Mouse (Mus musculus) kidney, adult 18-20 months (tissue): ENCODE results near the gene Hsd17b2.
"Not testable (repeated sequence)": the region's sequence is repeated elsewhere in the genome, so short reads cannot be mapped to it uniquely, and the experiment has no call there.

ENCODE experiments used
- DNase-seq: peaks from one replicate; pipeline ENCODE4 v3.0.0; 2021

Hsd17b2 gene

DNA sequence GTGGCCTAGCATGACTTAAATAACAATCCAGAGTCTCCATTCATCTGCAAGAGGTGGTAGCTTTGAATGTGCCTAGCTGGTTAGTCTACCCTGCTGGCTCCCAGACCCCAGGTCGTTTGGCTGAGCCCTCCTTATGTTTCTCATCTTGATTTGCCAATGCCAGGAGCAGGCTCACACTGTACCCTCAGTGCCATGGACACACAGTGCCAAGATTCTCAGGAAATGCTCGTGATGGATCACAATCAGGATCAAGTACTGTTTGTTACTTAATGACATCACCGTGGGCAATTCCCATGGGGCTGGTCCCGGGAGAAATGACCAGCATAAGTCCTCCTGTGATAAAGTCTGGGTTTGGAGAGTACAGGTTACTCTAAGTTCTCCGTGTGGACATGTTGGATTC lies 14.2 kb downstream of the Hsd17b2 start:
- DNase-seq, result no peak

DNA sequence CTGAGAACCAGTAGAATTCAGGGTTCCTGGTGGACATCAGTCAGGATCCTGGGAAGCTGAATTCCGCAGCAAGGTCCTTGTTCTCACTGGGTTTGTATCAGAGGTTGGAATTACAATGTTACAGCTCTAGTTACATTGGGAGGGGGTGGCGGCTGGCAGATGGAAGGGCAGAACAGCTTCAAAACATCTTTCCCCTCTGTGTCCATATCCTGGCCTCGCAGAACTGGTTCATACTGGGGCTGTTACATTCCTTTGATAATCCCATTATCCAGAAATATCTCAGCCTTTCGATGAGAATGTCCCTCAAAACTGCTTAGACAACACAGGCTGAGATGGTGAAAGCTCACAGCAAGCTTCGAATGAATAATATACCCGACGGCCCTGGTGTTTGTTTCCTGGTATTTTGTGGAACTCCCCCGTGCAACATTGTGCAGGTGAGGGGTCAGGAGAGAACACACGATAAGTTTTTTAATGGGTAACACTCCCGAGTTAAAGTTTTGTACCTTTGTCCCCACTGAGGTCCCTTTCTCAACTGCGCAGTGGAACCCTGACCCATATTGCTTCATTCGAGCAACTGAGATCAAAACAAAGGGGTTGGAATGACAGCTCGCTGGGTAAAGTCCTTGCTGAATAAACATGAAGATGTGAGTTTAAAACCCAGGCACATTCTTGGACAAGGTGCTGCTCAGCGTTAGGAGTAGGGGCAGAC lies 16.6 kb downstream of the Hsd17b2 start:
- DNase-seq, result peak; percentile 49

DNA sequence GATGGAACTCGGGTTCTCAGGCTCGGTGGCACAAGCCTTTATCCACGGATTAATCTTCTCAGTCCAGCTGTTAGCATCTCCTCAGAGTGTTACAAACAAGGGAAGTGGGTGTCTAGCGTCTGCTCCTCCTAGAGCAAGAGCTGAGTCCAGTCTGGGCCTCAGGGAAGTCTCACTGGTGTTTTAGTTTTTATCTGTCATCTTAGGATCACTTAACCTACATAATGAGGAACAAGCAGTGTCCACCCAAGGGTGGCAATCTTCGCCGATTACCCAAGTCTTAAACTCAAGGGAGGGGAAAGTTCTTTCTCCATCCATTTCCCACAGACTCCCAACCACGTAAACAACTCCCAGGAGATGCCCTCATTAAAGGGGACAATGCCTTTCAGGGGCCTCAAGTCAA lies 24.8 kb downstream of the Hsd17b2 start:
- DNase-seq, result no peak

DNA sequence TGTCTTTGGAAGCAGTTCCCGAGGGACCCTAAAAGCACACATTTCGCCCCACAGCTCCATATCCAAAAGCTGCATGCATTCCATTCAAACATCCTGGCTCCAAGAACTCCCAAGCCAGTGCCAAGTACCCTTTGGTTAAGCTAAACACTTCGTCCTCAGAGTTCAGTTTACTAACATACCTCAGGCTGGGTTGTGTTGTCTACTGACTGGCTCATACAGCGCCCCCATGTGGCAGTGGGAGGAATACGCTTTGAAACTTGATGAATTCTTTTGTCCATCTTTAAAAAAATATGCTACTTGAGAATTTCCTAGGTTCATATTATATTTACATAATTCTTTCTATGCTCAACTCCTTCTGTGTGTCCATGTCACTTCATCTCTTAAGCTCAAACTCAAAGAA lies 25.9 kb downstream of the Hsd17b2 start:
- peak; percentile 50 for DNase-seq

DNA sequence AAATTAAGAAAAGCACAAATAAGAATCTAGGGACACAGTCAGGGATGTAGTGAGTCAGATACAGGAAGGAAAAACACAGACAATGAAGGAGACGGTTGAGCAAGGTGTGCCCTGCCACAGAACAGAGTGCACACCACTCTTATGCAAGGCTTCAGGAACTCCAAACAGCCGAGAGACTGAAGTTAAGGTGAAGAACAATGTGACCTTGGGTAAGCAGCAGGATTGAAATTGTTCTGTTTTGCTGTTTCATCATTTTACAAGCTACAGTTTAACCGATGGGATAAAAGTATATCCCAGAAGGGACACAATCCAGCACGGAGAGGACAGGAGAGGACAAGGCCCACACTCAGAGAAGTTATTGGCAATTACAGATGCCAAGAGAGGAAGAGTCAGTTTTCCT lies 26.5 kb downstream of the Hsd17b2 start:
- no peak for DNase-seq

DNA sequence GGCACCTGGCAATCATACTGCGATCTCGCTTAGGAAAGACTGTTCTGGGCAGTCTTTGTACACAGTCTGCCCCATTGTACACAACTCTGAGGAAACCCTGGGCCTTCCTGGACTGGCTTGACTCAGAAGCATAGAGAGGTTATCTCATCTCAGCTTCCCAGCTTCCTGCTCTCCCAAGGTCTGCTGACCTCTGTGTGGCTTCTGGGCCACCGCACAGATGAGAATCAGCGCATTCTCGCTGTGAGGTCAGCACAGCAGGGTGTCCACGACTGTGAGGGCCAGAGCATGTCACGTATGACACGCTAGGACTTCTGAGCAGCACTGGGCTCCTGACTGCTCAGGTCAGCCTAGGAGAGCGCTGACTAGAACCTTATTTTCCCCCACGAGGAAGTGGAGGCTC lies 29.3 kb downstream of the Hsd17b2 start:
- no peak for DNase-seq

DNA sequence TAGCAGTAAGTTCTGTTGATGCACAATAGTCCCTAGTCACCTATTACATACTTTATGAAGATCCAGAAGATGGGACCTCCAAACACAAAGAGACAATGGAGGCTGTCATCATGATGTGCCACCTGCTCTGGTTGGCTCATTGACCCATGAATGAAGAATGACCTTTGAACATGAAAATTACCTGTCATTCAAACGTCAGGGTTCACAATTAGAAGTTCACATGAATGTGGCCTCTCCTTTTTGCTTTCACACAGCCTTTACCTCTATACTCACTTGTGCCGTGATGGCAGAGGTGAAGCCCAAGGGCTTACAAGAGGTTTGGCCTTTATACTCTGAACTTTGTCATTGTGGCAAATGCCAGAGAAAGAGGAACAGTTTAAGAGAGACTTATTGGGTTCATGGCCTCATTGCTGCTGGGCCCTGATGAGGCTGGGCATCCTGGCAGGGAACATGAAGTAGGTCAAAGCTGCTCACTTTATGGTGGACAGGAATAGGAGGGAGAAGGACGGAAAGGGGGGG lies 35.0 kb downstream of the Hsd17b2 start:
- DNase-seq, result no peak

DNA sequence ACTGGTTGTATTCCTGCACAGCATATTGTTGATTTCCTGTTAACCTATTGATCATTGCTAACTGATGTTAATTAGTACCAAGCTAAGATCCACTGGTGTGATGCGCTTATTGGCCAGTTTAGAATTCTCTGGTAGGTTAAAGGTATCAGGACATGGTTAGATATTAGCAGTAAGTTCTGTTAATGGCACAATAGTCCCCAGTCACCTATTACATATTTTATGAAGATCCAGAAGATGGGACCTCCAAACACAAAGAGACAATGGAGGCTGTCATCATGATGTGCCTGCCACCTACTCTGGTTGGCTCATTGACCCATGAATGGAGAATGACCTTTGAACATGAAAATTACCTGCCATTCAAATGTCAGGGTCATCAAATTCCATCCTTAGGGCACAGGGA lies 36.5 kb downstream of the Hsd17b2 start:
- DNase-seq, result not testable (repeated sequence)

DNA sequence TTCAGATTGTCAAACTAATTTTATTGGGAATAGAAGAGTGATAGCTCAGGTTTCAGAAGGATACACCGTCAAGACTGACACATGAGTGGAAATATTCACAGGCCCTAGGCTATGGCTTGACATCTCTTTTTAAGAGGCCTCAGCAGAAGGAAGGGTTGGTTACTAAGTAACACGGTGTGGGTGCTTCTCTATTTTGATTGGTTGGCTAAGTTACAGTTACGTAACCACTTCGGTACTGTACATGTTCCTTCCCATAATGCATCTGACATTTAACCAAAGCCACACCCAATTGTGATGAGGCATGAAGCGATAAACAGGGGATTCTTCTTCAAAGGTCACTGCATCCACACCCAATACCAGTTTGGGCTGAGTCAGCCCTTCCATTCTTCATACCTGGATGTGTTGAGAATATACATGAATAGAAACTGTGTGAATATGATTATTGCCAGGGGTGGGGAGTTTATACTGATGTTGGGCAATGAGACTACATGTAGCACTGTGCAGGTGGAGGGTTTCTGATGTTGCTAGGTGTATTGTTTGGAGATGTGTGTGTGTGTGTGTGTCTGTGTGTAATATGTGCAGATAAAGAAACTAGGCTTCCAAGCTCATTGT lies 38.8 kb downstream of the Hsd17b2 start:
- no peak for DNase-seq

DNA sequence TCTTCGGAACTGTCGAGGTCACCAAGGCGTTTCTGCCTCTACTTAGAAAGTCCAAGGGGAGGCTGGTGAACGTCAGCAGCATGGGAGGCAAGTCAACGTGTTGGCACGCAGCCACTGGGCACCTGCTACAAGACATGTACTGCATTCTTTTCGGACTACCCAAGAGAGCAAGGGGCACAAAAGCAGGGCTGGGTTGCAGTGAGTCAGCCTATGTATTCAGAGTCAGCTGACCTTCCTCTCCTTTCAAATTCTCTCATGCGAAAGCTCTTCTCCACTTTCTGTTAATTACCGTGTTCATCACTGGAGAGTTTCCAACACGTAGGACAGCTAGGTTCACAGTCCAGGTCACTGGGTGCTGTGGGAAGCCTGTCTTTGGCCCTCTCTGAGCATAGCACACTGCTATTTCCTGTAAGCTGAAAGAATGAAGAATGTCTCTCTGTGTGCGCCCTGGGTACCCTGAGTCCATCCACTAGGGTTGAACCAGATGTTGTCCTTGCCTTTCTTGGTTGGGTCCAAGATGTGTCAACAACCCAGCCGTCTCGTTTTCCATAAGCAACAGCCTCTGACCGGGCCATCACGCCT lies 40.8 kb downstream of the Hsd17b2 start:
- DNase-seq, result peak; percentile 68

DNA sequence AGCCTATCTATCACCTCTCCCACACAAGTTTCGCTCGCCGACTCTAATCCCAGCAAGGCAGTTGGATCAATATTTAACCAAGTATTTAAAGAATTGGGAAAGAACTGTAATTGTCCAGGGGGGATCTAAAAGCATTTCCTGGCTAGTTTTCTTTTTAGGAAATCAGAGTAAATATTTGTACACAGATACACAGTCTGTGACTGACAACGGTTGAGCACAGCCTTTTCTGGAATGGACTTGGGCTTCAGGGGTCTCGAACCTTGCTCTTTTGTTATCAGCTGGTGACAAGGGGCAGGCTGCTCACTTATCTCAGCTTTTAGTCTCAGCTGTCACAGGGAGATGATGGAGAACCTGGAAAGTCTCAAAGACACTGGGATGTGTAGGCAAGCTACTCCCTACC lies 44.9 kb downstream of the Hsd17b2 start:
- DNase-seq, result no peak

DNA sequence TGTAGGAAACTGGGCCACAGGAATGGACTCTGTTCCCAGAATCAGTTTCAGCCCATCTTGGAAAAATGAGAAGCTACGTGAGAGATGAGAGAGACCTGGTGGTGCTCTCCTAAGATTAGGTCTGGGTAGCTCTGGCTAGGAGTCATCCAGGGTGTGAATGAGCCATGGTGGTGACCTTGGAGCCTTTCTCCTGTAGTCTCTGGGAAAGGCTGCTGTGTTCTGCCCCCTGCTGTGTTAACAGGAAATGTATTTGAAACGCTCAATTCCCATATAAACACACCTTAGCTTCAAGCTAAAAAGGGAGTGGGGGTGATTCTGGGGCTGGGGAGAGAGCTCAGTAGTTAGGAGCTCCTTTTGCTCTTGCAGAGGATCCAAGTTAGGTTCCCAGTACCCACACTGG lies 45.7 kb downstream of the Hsd17b2 start:
- DNase-seq, result no peak

DNA sequence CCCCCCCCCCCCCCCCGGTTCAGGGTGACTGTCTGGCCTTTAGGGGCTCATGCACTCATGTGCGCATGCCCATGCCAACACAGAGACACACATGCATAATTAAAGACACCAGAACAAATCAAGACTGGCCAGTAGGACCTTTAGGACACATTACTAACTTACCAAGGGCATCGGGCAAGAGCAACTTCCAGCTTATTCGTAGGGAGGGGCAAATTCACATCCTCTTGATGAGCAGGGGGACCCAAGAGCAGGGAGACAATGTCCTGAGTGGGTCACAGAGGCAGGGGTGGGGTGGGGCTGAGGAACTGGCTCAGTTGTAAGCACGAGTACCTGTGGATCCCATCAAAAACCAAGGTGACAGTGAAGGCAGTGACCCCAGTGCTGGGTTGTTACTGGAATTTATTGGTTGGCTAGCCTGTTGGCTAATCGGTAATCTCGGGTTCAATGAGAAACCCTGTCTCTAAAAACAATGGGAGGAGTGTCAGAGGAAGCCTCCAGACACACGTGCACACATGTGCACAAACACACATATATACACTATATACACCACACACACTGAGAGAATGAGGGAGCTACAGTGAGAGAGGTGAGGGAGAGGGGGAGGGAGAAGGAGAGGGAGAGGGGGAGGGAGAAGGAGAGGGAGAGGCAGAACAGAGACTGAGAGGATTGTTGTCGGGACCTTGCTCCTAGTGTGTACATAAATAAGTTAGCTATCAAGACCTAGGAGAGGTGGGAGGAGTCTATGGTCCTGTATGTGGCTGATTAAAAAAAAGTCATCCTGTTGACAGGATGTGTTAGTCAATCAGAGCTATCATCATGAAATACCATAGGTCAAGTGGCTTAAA lies 46.4 kb downstream of the Hsd17b2 start:
- no peak for DNase-seq

DNA sequence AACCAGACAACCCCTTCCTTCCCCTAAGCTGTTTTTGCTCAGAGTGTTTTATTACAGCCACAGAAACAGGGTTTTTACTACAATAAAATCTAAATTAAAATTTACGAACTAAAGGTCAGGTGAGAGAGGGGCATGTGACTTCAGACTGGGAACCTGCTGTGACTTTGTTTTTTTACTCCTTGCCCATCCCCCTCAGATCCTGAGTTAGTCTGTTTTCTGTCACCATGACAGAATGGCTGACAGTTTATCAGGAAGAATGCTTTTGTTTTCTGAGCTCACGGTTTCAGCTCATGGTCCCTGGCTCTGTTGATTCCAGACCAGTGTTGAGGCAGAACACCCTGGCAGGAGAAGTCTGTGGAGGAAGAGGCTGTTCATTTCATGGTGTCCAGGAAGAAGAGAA lies 47.7 kb downstream of the Hsd17b2 start:
- no peak for DNase-seq

DNA sequence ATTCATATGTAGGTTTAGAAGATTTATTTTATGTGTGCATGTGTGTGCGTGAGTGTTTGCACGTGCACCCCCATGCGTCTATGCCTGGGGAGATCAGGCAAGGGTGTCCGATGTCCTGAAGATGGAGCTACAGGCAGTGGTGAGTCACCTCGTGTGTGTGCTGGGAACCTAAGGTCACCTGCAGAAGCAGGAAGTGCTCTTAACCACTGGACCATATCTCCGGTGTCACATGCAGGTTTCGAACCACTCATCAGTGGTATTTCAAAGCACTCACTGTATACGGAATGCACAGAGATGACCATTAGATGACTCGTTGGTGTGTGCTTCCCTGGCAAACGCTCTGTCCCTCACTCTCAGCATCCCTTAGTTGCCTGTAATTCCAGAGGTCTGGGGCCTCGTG lies 56.2 kb downstream of the Hsd17b2 start:
- DNase-seq, result no peak

DNA sequence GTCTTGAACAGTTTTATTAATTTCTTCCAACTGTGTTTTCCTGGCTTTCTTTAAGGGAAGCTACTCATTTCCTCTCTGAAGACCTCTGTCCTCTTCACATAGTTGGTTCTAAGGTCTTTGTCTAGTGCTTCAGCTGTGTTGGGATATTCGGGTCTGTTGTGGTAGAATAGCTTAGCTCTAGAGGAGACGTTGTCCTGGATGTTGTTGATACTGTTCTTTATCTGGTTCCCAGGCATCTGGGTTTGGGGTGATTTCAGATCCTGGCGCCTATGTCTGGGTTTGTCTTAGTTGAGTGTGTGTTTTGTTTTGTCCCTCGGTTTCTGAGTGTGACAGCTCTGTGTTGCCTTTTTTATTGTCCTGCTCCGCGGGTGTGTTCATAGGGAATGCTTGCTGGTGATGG lies 61.1 kb downstream of the Hsd17b2 start:
- no peak for DNase-seq

DNA sequence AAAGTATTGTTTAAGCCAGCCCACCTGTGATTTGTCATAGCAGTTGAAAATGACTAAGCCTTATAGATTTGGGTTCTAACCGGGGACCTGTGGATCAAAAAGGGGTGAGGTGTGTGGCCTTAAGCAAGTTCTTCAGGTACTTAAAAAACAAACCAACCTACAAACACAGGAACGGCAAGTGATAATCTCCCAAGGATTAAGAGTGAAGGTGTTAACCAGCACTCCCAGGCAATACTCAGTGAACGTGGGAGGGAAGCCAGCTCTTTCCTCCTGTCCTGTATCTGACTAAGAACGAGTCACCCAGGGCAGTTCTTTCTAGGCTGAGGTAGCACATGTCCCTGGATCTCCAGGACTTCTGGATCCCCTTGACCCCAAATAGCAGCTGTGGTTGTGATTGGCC lies 62.9 kb downstream of the Hsd17b2 start:
- no peak for DNase-seq

DNA sequence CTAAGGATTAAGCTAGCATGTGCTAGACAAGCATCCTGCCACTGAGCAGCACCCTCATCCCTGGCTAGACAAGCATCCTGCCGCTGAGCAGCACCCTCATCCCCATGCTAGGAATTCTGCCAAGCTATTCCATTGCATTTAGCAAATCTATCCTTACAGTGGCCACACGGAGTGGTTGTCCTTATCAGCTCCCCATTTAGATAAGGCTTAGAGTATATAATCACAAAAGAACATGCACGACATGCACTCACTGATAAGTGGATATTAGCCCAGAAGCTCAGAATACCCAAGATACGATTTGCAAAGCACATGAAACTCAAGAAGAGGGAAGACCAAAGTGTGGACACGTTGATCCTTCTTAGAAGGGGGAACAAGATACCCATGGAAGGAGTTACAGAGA lies 64.2 kb downstream of the Hsd17b2 start:
- no peak for DNase-seq

DNA sequence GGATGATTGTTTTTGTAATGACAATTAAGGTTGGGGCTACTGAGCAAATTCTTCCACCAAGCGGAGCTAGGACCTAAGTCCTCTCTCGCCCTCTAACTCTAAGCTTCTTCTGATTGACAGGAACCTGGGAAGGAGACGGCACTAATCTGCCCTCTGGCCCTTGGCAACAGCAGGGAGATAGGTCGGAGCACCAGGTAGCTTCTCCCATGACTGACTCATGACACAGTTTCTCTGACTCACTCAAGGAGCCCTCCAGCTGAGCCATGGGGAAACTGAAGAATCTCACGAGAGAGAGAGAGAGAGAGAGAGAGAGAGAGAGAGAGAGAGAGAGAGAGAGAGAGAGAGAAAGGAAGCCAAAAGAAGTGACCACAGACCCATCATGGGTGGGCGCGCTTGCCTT lies 67.3 kb downstream of the Hsd17b2 start:
- no peak for DNase-seq

DNA sequence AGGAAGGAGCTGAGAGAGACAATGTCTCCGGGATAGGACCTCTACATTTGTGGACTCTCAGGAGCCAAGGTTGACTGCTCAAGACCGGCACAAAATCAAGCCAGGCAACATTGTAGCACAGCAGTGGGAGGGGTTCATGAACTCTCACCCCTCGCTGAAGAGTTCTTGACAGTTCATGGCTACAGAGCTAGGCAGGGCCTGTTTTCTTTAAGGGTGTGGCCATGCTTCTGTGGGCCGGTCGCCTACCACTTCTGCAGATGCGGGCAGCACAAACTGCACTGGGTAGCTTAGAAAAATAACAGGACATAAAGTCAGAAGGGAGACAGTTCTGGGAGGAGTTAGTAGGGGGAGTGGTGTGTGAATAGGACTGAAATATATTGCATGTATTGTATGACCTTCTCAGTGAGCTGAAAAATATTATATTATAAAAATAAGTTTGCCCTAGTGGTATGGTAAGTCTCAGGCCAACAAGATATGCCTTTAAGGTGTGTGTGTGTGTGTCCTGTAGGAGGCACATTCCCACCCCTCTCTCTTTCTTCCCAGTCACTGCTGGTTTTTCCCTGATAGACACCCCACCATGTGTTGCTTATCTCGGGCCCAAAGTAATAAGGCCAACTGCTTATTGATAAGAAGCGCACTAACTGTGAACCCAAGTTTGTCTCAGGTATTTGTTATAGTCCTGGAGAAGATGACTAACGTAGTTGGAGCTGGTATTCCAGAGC lies 69.6 kb downstream of the Hsd17b2 start:
- no peak for DNase-seq

DNA sequence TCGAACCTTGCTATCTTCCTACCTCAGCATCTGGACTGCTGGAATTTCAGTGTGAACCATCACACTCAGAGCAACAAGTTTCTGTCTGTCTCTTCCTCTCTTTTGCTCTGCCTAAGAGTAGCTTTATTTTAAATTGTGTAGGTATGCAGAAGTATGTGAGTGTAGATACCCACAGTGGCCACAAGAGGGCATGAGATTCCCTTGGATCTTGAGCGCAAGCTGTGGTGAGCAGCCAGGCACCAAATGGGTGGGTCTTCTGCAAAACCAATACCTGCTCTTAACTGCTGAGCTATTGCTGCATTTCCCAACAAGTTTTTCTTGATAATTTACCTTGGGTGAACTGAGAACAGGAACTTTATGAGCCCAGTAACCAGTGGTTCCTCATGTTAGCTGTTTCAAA lies 70.4 kb downstream of the Hsd17b2 start:
- DNase-seq, result peak; percentile 50

DNA sequence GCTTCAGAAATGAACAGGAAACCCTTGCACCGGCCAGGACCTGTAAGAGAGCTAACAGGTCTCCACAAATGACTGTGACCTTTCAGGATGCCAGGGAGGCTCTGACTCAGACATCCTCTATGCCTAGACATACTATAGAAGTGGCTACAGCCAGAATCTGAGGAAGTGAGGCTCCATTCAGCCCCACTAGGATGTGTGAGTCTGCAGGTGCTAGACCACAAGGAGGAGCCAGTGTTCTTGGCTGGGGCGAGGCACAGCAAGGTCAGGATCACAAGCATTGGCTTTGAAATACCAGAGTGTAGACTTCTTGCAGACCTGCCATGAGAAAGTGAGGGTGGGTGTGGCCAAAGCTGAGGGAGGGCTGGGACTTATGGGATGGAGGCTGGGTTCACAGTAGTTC lies 70.9 kb downstream of the Hsd17b2 start:
- DNase-seq, result no peak

DNA sequence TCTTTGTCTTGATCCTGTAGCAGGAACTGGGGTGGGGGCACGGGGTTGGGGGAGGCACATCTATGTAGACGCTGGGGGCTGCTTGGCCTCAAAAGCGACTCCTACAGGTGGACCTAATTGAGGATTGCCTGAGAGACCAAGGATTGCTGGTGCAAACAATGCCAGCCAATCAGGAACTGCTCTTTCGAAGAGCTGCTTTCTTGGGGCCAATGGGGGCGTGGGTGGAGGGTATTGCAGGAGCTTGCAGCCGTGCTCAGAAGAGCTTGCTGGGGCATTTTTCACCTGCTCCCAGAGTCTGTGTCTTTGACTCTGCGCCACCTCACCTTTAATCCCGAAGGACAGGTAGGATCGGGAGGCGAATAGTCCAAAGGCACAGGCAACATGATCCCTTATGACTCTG lies 73.9 kb downstream of the Hsd17b2 start:
- DNase-seq, result no peak
